Mouse (Mus musculus): Measurements from ENCODE around the gene Ctrc. TPM values are rescaled to one million over a fixed set of nuclear protein-coding genes. Genes with fewer than 3 reads are reported as not detected.

Gene Ctrc
- polyA plus RNA-seq, 1 experiment from 2014 or later = 0.42 TPM

- no peak overlapping the region for H3K27ac ChIP-seq
- no peak for ATAC-seq (ENCODE audit: insufficient read depth, low FRiP score, low read depth)
- H3K9me3 ChIP-seq = no peaks in the 10 kb centered on the region
- no peak overlapping the region for H3K4me2 ChIP-seq
- H3K4me1 ChIP-seq = 0 out of 2 replicates have a peak, but pooled peaks cover 6% of the 10 kb centered on the region
- peaks cover 7% of the 10 kb centered on the region for H3K36me3 ChIP-seq
- no peaks in the 10 kb centered on the region for H3K27me3 ChIP-seq (replicated peaks)
- 68% methylated on average over 14 of the region's 14 CpGs for WGBS
- no peak overlapping the region for H3K4me3 ChIP-seq (replicated peaks)
- H3K9ac ChIP-seq = no peak overlapping the region
Observed at GRCm38 (mm10) chr4:141816776-141817655, 29.1 kb downstream of the Ctrc start.

DNA sequence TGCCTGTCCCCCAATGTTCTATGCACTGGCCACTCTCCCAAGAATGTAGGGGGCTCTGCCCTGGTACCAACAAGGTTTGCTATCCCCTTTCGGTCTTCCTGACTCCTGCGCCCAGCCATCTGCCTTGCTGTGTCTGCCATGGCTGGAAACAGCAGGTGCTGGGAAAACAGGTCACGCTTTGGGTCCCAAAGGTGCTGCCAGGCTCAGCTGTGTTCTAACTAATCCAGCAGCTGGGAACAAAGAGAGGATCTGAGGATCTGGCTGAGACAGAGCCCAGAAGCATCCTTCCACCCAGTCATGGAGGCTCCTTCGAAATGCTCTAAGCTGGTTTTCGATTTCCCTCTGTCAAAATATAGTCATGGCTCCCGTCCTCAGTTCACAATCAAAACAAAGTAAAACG lies 29.9 kb downstream of the Ctrc start:
- Histone ChIP-seq H3K4me2 (no peak overlapping the region), H3K9me3 (no peaks in the 10 kb centered on the region), H3K27me3 (replicated peaks) (no peaks in the 10 kb centered on the region), H3K27ac (no peak overlapping the region), H3K4me1 (0 out of 2 replicates have a peak, but pooled peaks cover 6% of the 10 kb centered on the region), H3K4me3 (replicated peaks) (no peak overlapping the region), H3K9ac (no peak overlapping the region), H3K36me3 (peaks cover 15% of the 10 kb centered on the region)
- WGBS = 89% methylated on average over 7 of the region's 7 CpGs
- no peak for ATAC-seq (ENCODE audit: insufficient read depth, low FRiP score, low read depth)

DNA sequence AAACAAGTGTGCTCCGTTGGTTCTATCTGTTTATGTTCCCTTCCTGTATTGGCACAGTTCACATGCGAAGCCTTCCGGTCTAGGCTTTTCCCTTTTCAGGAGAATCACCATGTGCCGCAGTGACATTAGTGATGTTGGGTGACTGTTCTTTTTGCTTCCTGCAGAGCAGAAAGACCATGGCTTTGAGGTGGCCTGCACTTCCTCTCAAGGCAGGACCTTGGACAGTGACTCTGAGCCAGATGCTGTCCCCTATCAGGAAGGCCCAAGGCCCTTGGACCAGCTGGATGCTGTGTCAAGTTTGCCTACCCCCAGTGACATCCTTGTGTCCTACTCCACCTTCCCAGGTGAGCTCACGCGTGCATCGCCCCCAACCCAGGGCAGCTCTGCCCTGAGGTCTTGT lies 34.8 kb downstream of the Ctrc start:
- Histone ChIP-seq H3K9ac (no peak overlapping the region), H3K4me2 (no peak overlapping the region), H3K36me3 (peaks cover 39% of the 10 kb centered on the region), H3K4me3 (replicated peaks) (no peak overlapping the region), H3K27ac (no peak overlapping the region), H3K27me3 (replicated peaks) (no peaks in the 10 kb centered on the region), H3K9me3 (no peaks in the 10 kb centered on the region), H3K4me1 (no peaks in the 10 kb centered on the region)
- WGBS = 96% methylated on average over 7 of the region's 7 CpGs
- ATAC-seq (ENCODE audit: insufficient read depth, low FRiP score, low read depth) = no peak

DNA sequence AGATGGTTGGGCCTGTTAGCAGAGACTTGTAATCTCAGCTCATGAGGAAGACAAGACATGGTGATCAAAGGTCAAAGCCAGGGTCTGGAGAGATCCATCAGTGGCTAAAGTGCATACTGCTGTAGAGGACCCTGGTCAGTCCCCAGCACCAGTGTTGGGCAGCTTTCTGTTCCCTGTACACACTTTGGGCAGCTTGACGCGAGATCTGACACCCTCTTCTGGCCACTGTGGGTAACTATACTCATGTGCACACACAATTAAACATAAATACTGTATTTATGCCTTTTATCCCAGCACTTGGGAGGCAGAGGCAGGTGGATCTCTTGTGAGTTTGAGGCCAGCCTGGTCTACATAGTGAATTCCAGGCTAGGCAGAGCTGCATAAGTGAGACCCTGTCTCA lies 35.2 kb downstream of the Ctrc start:
- 98% methylated on average over 2 of the region's 2 CpGs for WGBS
- no peak overlapping the region for H3K4me3 ChIP-seq (replicated peaks)
- no peak for ATAC-seq (ENCODE audit: insufficient read depth, low FRiP score, low read depth)
- peaks cover 41% of the 10 kb centered on the region for H3K36me3 ChIP-seq
- no peak overlapping the region for H3K4me2 ChIP-seq
- H3K27me3 ChIP-seq (replicated peaks) = no peaks in the 10 kb centered on the region
- no peak overlapping the region for H3K9ac ChIP-seq
- no peaks in the 10 kb centered on the region for H3K9me3 ChIP-seq
- no peaks in the 10 kb centered on the region for H3K4me1 ChIP-seq
- no peak overlapping the region for H3K27ac ChIP-seq

DNA sequence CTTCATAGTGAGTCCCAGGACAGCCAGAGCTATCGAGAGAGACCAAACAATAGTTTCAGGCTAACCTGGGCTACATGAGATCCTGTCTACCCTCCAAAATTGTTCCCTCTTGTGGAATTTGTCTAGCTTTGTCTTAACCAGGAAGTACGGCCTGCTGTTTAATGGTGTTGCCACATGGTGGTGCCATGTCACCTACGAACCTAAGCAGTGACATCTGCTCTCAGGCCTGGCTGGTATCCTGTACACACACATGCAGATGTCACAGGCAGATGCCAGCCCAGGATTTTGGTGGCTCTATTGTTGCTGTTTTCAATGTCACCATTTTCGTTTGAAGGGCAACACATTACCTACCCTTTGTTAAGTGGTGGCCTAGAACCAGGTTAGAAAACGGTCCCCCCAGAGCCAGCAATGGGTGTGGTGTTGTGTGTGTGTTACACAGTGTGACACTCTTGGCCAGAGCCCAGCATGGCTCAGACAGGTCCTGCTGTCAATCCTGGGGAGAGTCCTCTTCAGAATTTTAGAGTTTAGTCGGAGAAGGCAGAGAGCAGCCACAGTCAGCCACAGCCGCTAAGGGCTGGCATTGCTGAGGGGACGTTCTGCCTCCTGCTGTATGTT lies 36.2 kb downstream of the Ctrc start:
- Histone ChIP-seq H3K4me2 (no peak overlapping the region), H3K4me3 (replicated peaks) (no peak overlapping the region), H3K36me3 (peaks cover 51% of the 10 kb centered on the region), H3K9ac (no peak overlapping the region), H3K4me1 (no peaks in the 10 kb centered on the region), H3K27me3 (replicated peaks) (no peaks in the 10 kb centered on the region), H3K9me3 (no peaks in the 10 kb centered on the region), H3K27ac (no peak overlapping the region)
- ATAC-seq (ENCODE audit: insufficient read depth, low FRiP score, low read depth) = no peak
- WGBS = 79% methylated on average over 8 of the region's 8 CpGs

DNA sequence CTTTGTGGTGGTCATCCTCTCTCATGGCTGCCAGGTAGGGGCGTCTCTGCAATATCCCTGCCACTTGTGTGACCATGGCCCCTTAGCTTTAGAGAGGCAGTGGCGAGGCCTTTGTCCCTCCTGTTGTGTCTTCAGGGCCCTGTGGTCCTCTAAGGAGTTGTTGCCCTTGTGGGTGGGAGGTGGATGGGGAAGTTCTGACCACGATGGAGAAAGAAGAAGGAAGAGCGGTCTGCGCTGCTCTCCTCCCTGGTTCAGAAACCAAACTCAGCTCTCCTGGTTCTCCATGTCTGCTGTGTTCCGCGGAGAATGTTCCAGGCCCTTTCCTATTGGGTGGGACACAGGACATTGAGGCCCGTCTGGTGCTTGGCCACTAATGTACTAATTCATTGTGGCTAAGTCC lies 40.3 kb downstream of the Ctrc start:
- Histone ChIP-seq H3K9ac (no peak overlapping the region), H3K9me3 (no peaks in the 10 kb centered on the region), H3K4me2 (no peak overlapping the region), H3K36me3 (peaks cover 45% of the 10 kb centered on the region), H3K27ac (no peak overlapping the region), H3K4me1 (no peaks in the 10 kb centered on the region), H3K27me3 (replicated peaks) (no peaks in the 10 kb centered on the region), H3K4me3 (replicated peaks) (no peak overlapping the region)
- WGBS = 92% methylated on average over 8 of the region's 8 CpGs
- ATAC-seq (ENCODE audit: insufficient read depth, low FRiP score, low read depth) = no peak

- Histone ChIP-seq H3K36me3 (peaks cover 36% of the 10 kb centered on the region), H3K9me3 (no peaks in the 10 kb centered on the region), H3K4me3 (replicated peaks) (no peak overlapping the region), H3K4me2 (no peak overlapping the region), H3K9ac (no peak overlapping the region), H3K27me3 (replicated peaks) (no peaks in the 10 kb centered on the region), H3K4me1 (no peaks in the 10 kb centered on the region), H3K27ac (no peak overlapping the region)
- no peak for ATAC-seq (ENCODE audit: insufficient read depth, low FRiP score, low read depth)
- 87% methylated on average over 4 of the region's 4 CpGs for WGBS
Observed at GRCm38 (mm10) chr4:141804105-141804504, 42.1 kb downstream of the Ctrc start.

DNA sequence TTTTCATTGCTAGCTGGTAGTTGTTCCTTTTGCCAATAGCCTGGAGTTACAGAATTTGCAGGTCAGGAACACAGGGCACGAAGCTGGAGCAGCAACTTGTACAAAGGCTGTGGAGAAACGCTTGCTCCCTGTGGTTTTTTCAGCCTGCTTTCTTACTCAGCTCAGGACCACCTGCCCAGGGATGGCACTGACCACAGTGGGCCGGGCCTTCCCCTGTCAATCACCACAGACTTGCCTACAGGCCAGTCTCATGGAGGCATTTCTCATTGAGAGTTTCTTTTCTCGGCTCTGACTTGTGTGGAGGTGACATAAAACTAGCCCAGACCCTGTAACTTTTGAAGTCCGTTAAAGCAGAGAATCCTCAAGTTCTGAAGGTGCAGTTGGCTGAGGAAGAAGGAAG lies 48.6 kb downstream of the Ctrc start:
- H3K36me3 ChIP-seq = peaks cover 12% of the 10 kb centered on the region; the same call in 1 of the 2 replicates
- H3K9ac ChIP-seq = no peak overlapping the region
- peaks cover 14% of the 10 kb centered on the region; the same call in 1 of the 2 replicates for H3K4me1 ChIP-seq
- ATAC-seq (ENCODE audit: insufficient read depth, low FRiP score, low read depth) = no peak
- WGBS = 94% methylated on average over 5 of the region's 5 CpGs
- H3K9me3 ChIP-seq = no peaks in the 10 kb centered on the region
- H3K4me3 ChIP-seq (replicated peaks) = no peak overlapping the region
- no peaks in the 10 kb centered on the region for H3K27me3 ChIP-seq (replicated peaks)
- H3K27ac ChIP-seq = no peak overlapping the region
- no peak overlapping the region for H3K4me2 ChIP-seq

GRCm38 (mm10) chr4:141796954-141797353 lies 49.2 kb downstream of the Ctrc start:
- peaks cover 12% of the 10 kb centered on the region; the same call in 1 of the 2 replicates for H3K36me3 ChIP-seq
- 84% methylated on average over 4 of the region's 4 CpGs for WGBS
- H3K27ac ChIP-seq = no peak overlapping the region
- H3K27me3 ChIP-seq (replicated peaks) = no peaks in the 10 kb centered on the region
- ATAC-seq (ENCODE audit: insufficient read depth, low FRiP score, low read depth) = no peak
- no peak overlapping the region for H3K9ac ChIP-seq
- peaks cover 15% of the 10 kb centered on the region; the same call in 1 of the 2 replicates for H3K4me1 ChIP-seq
- H3K9me3 ChIP-seq = no peaks in the 10 kb centered on the region
- H3K4me2 ChIP-seq = no peak overlapping the region
- no peak overlapping the region for H3K4me3 ChIP-seq (replicated peaks)

- Histone ChIP-seq H3K4me2 (no peak overlapping the region), H3K36me3 (peaks cover 12% of the 10 kb centered on the region; the same call in 1 of the 2 replicates), H3K4me3 (replicated peaks) (no peak overlapping the region), H3K4me1 (peaks cover 15% of the 10 kb centered on the region; the same call in 1 of the 2 replicates), H3K27me3 (replicated peaks) (no peaks in the 10 kb centered on the region), H3K9me3 (no peaks in the 10 kb centered on the region), H3K27ac (no peak overlapping the region), H3K9ac (no peak overlapping the region)
- WGBS = 80% methylated on average over 7 of the region's 7 CpGs
- no peak for ATAC-seq (ENCODE audit: insufficient read depth, low FRiP score, low read depth)
Observed at GRCm38 (mm10) chr4:141796356-141796755, 49.8 kb downstream of the Ctrc start.

DNA sequence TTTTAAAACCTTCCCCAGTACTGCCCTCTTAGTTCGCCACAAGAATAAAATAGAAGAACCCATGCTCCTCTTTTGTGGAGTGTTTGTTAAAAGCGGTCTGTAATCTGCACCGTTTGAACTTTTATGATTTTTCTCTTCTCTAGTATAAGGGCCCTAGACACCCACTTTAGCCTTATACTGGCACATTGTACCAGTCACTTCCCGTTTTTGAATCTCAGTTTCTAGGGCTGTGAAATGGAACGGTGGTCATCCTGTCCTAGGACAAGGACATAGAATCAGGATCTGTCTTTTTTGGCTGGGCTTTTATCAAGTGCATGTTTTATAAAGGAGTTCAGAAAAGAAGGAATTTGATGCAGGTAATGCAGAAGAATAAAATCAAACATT lies 52.0 kb downstream of the Ctrc start:
- H3K9ac ChIP-seq = peak overlapping the region; percentile 65
- peak overlapping the region; percentile 75 for H3K4me3 ChIP-seq (replicated peaks)
- peak overlapping the region; percentile 98 for H3K27ac ChIP-seq
- peaks cover 12% of the 10 kb centered on the region; the same call in 1 of the 2 replicates for H3K36me3 ChIP-seq
- peaks cover 21% of the 10 kb centered on the region for H3K4me1 ChIP-seq
- WGBS = 8% methylated on average over 5 of the region's 5 CpGs
- ATAC-seq (ENCODE audit: insufficient read depth, low FRiP score, low read depth) = no peak
- H3K27me3 ChIP-seq (replicated peaks) = no peaks in the 10 kb centered on the region
- H3K9me3 ChIP-seq = no peaks in the 10 kb centered on the region
- peak overlapping the region; percentile 57 for H3K4me2 ChIP-seq

Data from stomach, embryonic 15.5 days (tissue).